Mouse (Mus musculus) MEL (cell line): ENCODE results near the gene Il27ra. TPM values are rescaled to one million over a fixed set of nuclear protein-coding genes. Genes with fewer than 3 reads are reported as not detected.
A peak's percentile ranks its signal among the peaks of the same experiment; 100 is the strongest.

Experiments
- DNase-seq: peaks from one replicate; pipeline ENCODE4 v3.0.0; 2011; ENCODE audit warnings: low read depth, low spot score
- H3K27ac ChIP-seq: 2 replicates; pipeline ENCODE4 v1.5.1; 2012; ENCODE audit warnings: low read depth, mild to moderate bottlenecking, control low read depth, low read length, moderate library complexity; ENCODE audit not compliant: control insufficient read depth
- H3K27me3 ChIP-seq, 2 experiments: fragments of 150-350 bp in 1 of 2; sonication (generic) in 1 of 2; 2 replicates each; pipeline ENCODE4 v1.6.1; 2012; ENCODE audit warnings: low read length in 2 of 2, mild to moderate bottlenecking in 2 of 2, improper control_type of control experiment in 1 of 2, moderate library complexity in 1 of 2; ENCODE audit not compliant: insufficient read depth in 2 of 2, control insufficient read depth in 1 of 2
- H3K36me3 ChIP-seq, 2 experiments: 2 replicates each; pipeline ENCODE4 v1.6.1; 2012 to 2014; ENCODE audit warnings: low read length in 2 of 2, improper control_type of control experiment in 1 of 2, inconsistent platforms in 1 of 2, mild to moderate bottlenecking in 1 of 2; ENCODE audit not compliant: insufficient read depth in 2 of 2, control insufficient read depth in 1 of 2
- H3K4me1 ChIP-seq, 2 experiments: fragments of 150-350 bp in 1 of 2; sonication (generic) in 1 of 2; 2 replicates each; pipeline ENCODE4 v1.6.1; 2012; ENCODE audit warnings: low read length in 2 of 2, improper control_type of control experiment in 1 of 2, mild to moderate bottlenecking in 1 of 2; ENCODE audit not compliant: insufficient read depth in 2 of 2, control insufficient read depth in 1 of 2
- H3K4me3 ChIP-seq, 2 experiments: fragments of 150-350 bp in 1 of 2; sonication (generic) in 1 of 2; 2 replicates each; pipeline ENCODE4 v1.5.1; 2012; ENCODE audit warnings: low read depth in 2 of 2, low read length in 2 of 2, mild to moderate bottlenecking in 2 of 2, moderate library complexity in 2 of 2, control low read depth in 1 of 2, improper control_type of control experiment in 1 of 2; ENCODE audit not compliant: control insufficient read depth in 1 of 2, insufficient read depth in 1 of 2
- H3K79me2 ChIP-seq: 2 replicates; pipeline ENCODE4 v1.6.1; 2012; ENCODE audit warnings: mild to moderate bottlenecking, low read length, moderate library complexity; ENCODE audit not compliant: control insufficient read depth, poor library complexity, insufficient read depth
- H3K9ac ChIP-seq: 2 replicates; pipeline ENCODE4 v1.6.1; 2012; ENCODE audit warnings: low read depth, mild to moderate bottlenecking, control low read depth, low read length, moderate library complexity; ENCODE audit not compliant: control insufficient read depth, poor library complexity, severe bottlenecking
- H3K9me3 ChIP-seq: fragments of 150-350 bp; sonication (generic); replicated peaks from 2 replicates; pipeline ENCODE4 v1.6.1; 2012; ENCODE audit warnings: mild to moderate bottlenecking, low read length, improper control_type of control experiment, moderate library complexity; ENCODE audit not compliant: insufficient read depth
- BHLHE40 ChIP-seq: IDR thresholded peaks from 2 replicates; pipeline ENCODE4 v1.6.1; 2012; ENCODE audit warnings: low read depth, mild to moderate bottlenecking, inconsistent platforms, low read length, improper control_type of control experiment, borderline replicate concordance
- CHD1 ChIP-seq: IDR thresholded peaks from 2 replicates; pipeline ENCODE4 v1.6.1; 2012; ENCODE audit warnings: low read depth, mild to moderate bottlenecking, inconsistent platforms, low read length, improper control_type of control experiment
- CTCF ChIP-seq, 3 experiments: IDR thresholded peaks in 2 of 3; conservative IDR thresholded peaks in 1 of 3; 2 replicates each; pipeline ENCODE4 v1.5.1; 2011 to 2012; ENCODE audit warnings: low read length in 3 of 3, low read depth in 2 of 3, mild to moderate bottlenecking in 2 of 3, improper control_type of control experiment in 1 of 3, inconsistent platforms in 1 of 3, mixed read lengths in 1 of 3, moderate library complexity in 1 of 3; ENCODE audit not compliant: control insufficient read depth in 1 of 3, insufficient read depth in 1 of 3, poor library complexity in 1 of 3, severe bottlenecking in 1 of 3
- E2F4 ChIP-seq: IDR thresholded peaks from 2 replicates; pipeline ENCODE4 v1.6.1; 2011; ENCODE audit warnings: low read depth, low read length, improper control_type of control experiment, borderline replicate concordance
- ELF1 ChIP-seq: IDR thresholded peaks from 2 replicates; pipeline ENCODE4 v1.6.1; 2014; ENCODE audit warnings: low read depth, mild to moderate bottlenecking, inconsistent platforms, low read length, improper control_type of control experiment, moderate library complexity
- EP300 ChIP-seq, 2 experiments: IDR thresholded peaks; 2 replicates each; pipeline ENCODE4 v1.6.1; 2011; ENCODE audit warnings: improper control_type of control experiment in 2 of 2, low read length in 2 of 2, low read depth in 1 of 2, mild to moderate bottlenecking in 1 of 2
- ETS1 ChIP-seq: IDR thresholded peaks from 2 replicates; pipeline ENCODE4 v1.6.1; 2012; ENCODE audit warnings: low read depth, mild to moderate bottlenecking, inconsistent platforms, low read length, improper control_type of control experiment, moderate library complexity
- GABPA ChIP-seq: IDR thresholded peaks from 2 replicates; pipeline ENCODE4 v1.6.1; 2012; ENCODE audit warnings: low read depth, mild to moderate bottlenecking, inconsistent platforms, low read length, improper control_type of control experiment, moderate library complexity
- GATA1 ChIP-seq: IDR thresholded peaks from 2 replicates; pipeline ENCODE4 v1.6.1; 2011; ENCODE audit warnings: low read depth, low read length, improper control_type of control experiment
- HCFC1 ChIP-seq: IDR thresholded peaks from 2 replicates; pipeline ENCODE4 v1.6.1; 2012; ENCODE audit warnings: low read depth, mild to moderate bottlenecking, inconsistent platforms, low read length, improper control_type of control experiment, moderate library complexity
- JUND ChIP-seq: IDR thresholded peaks from 2 replicates; pipeline ENCODE4 v1.6.1; 2011; ENCODE audit warnings: low read depth, mild to moderate bottlenecking, improper control_type of control experiment, low read length
- KAT2A ChIP-seq: conservative IDR thresholded peaks from 2 replicates; pipeline ENCODE4 v1.6.1; 2012; ENCODE audit warnings: low read depth, low read length, improper control_type of control experiment, inconsistent platforms
- MAX ChIP-seq: IDR thresholded peaks from 2 replicates; pipeline ENCODE4 v1.6.1; 2011; ENCODE audit warnings: low read length, improper control_type of control experiment
- MAZ ChIP-seq: IDR thresholded peaks from 2 replicates; pipeline ENCODE4 v1.6.1; 2012; ENCODE audit warnings: low read depth, mild to moderate bottlenecking, inconsistent platforms, low read length, improper control_type of control experiment
- MXI1 ChIP-seq: IDR thresholded peaks from 2 replicates; pipeline ENCODE4 v1.6.1; 2011; ENCODE audit warnings: mild to moderate bottlenecking, low read depth, low read length, improper control_type of control experiment
- MYB ChIP-seq: IDR thresholded peaks from 2 replicates; pipeline ENCODE4 v1.6.1; 2011; ENCODE audit warnings: mild to moderate bottlenecking, low read depth, low read length, improper control_type of control experiment
- MYC ChIP-seq: IDR thresholded peaks from 2 replicates; pipeline ENCODE4 v1.6.1; 2011; ENCODE audit warnings: low read depth, mild to moderate bottlenecking, low read length, improper control_type of control experiment, moderate library complexity
- NELFE ChIP-seq: IDR thresholded peaks from 2 replicates; pipeline ENCODE4 v1.6.1; 2011; ENCODE audit warnings: low read depth, low read length, improper control_type of control experiment
- NRF1 ChIP-seq: IDR thresholded peaks from 2 replicates; pipeline ENCODE4 v1.6.1; 2014; ENCODE audit warnings: low read depth, mild to moderate bottlenecking, inconsistent platforms, low read length, improper control_type of control experiment, moderate library complexity; ENCODE audit not compliant: poor library complexity, insufficient read depth, severe bottlenecking
- POLR2A ChIP-seq, 2 experiments: IDR thresholded peaks; 2 replicates each; pipeline ENCODE4 v1.6.1; 2011 to 2012; ENCODE audit warnings: low read length in 2 of 2, mild to moderate bottlenecking in 2 of 2, control low read depth in 1 of 2, improper control_type of control experiment in 1 of 2, low read depth in 1 of 2, moderate library complexity in 1 of 2; ENCODE audit not compliant: control insufficient read depth in 1 of 2, insufficient read depth in 1 of 2, poor library complexity in 1 of 2
- POLR2AphosphoS2 ChIP-seq: IDR thresholded peaks from 2 replicates; pipeline ENCODE4 v1.6.1; 2011; ENCODE audit warnings: low read length, improper control_type of control experiment
- SIN3A ChIP-seq: IDR thresholded peaks from 2 replicates; pipeline ENCODE4 v1.6.1; 2012; ENCODE audit warnings: low read length, improper control_type of control experiment, inconsistent platforms
- TBP ChIP-seq: IDR thresholded peaks from 2 replicates; pipeline ENCODE4 v1.8.0; 2011; ENCODE audit warnings: low read depth, low read length, improper control_type of control experiment
- TCF12 ChIP-seq: IDR thresholded peaks from 2 replicates; pipeline ENCODE4 v1.6.1; 2014; ENCODE audit warnings: low read depth, mild to moderate bottlenecking, inconsistent platforms, low read length, improper control_type of control experiment, moderate library complexity
- USF2 ChIP-seq, 2 experiments: IDR thresholded peaks; 2 replicates each; pipeline ENCODE4 v1.6.1; 2011 to 2012; ENCODE audit warnings: improper control_type of control experiment in 2 of 2, low read length in 2 of 2, borderline replicate concordance in 1 of 2, inconsistent platforms in 1 of 2, low read depth in 1 of 2, mild to moderate bottlenecking in 1 of 2; ENCODE audit not compliant: insufficient read depth in 1 of 2
- ZMIZ1 ChIP-seq: IDR thresholded peaks from 2 replicates; pipeline ENCODE4 v1.6.1; 2012; ENCODE audit warnings: low read depth, mild to moderate bottlenecking, inconsistent platforms, low read length, improper control_type of control experiment, moderate library complexity
- polyA plus RNA-seq, 2 experiments: library from polyadenylated mRNA; stranded (reverse) in 1 of 2; unstranded in 1 of 2; fragments of >175 nt in 1 of 2; fragments of >200 nt in 1 of 2; gene quantifications; 2 replicates each; pipeline versions ENCODE4 v1.2.1 to v1.2.4; 2012; ENCODE audit warnings: low replicate concordance in 2 of 2, low read depth in 1 of 2; ENCODE audit not compliant: insufficient read length in 2 of 2, insufficient read depth in 1 of 2, missing spikeins in 1 of 2
- total RNA-seq: library from RNA; depleted of rRNA; stranded (reverse); fragments of 300-350 nt; gene quantifications from 2 replicates; pipeline ENCODE4 v1.2.3, GENCODE M21; 2012; rRNA removed

Gene Il27ra
- total RNA-seq, result 32.4 and 38.5 TPM in 2 replicates
- polyA plus RNA-seq, result 10 to 100 TPM in 1 of 2 experiments, not detected in 1; 31.8 TPM

- Histone ChIP-seq H3K9me3 (no peaks in the 10 kb centered on the region), H3K9ac (peak within 1 kb of the TSS; percentile 92), H3K79me2 (peaks cover 16% of the 10 kb centered on the region), H3K36me3 (peaks cover 3 to 4% of the 10 kb centered on the region in 2 experiments; a peak in 3 of 4 replicates), H3K4me3 (peak within 1 kb of the TSS; percentile 87 to 89), H3K4me1 (peaks cover 0 to 19% of the 10 kb centered on the region in 2 experiments; a peak in 3 of 4 replicates), H3K27me3 (no peaks in the 10 kb centered on the region)
- peak; percentile 89 for DNase-seq
- TF ChIP-seq E2F4 (peak; percentile 89), ZMIZ1 (peak; percentile 54), CHD1 (no peak), BHLHE40 (peak; percentile 65; the same call in 1 of the 2 replicates), NRF1 (peak; percentile 75), MXI1 (peak; percentile 82; the same call in 1 of the 2 replicates), MAX (peak; percentile 41; the same call in 1 of the 2 replicates), CTCF (IDR thresholded peaks at IDR 0.05 in 2 of 3, conservative IDR thresholded peaks at IDR 0.05 in 1 of 3; ENCODE audit: control insufficient read depth in 1 of 3, insufficient read depth in 1 of 3, low read depth in 2 of 3, low read length in 3 of 3, poor library complexity in 1 of 3, severe bottlenecking in 1 of 3) (peak; percentile 53 to 68 (median 57)), TCF12 (peak; percentile 59), ETS1 (peak; percentile 41; the same call in 1 of the 2 replicates), GATA1 (peak; percentile 87; the same call in 1 of the 2 replicates), USF2 (IDR thresholded peaks at IDR 0.05; ENCODE audit: borderline replicate concordance in 1 of 2, insufficient read depth in 1 of 2, low read depth in 1 of 2, low read length in 2 of 2) (no peak), MYC (peak; percentile 65), KAT2A (no peak), EP300 (IDR thresholded peaks at IDR 0.05; ENCODE audit: low read depth in 1 of 2, low read length in 2 of 2) (no peak), ELF1 (peak; percentile 60; the same call in 1 of the 2 replicates), JUND (no peak), MAZ (peak; percentile 91), TBP (peak; percentile 77), POLR2A (IDR thresholded peaks at IDR 0.05; ENCODE audit: control insufficient read depth in 1 of 2, insufficient read depth in 1 of 2, low read depth in 1 of 2, low read length in 2 of 2, poor library complexity in 1 of 2) (peak; percentile 85 to 86), HCFC1 (peak; percentile 79), SIN3A (peak; percentile 82), MYB (no peak), NELFE (peak; percentile 82), POLR2AphosphoS2 (peak; percentile 65; the same call in 1 of the 2 replicates), GABPA (no peak)
- TF ChIP-seq, all 39 proteins: peak for 19
- peak within 1 kb of the TSS; percentile 47 for H3K27ac ChIP-seq
Observed at GRCm38 (mm10) chr8:84042066-84042947, at the start of gene Il27ra. Il27ra (minus strand) TSS chr8:84042589.
